Mouse (Mus musculus) brain, embryonic 14.5 days (tissue): ENCODE results near the gene Micu2.

Source experiments
- CTCF ChIP-seq: fragments of 200-500 bp; IDR thresholded peaks from 2 replicates; pipeline ENCODE4 v1.5.1; 2012; ENCODE audit warnings: inconsistent platforms, mild to moderate bottlenecking, moderate library complexity, borderline replicate concordance; ENCODE audit not compliant: insufficient read depth, insufficient read length; ENCODE audit errors: extremely low read depth
- POLR2A ChIP-seq: fragments of 200-500 bp; IDR thresholded peaks from 2 replicates; pipeline ENCODE4 v1.6.1; 2012; ENCODE audit warnings: mild to moderate bottlenecking, inconsistent platforms, borderline replicate concordance; ENCODE audit not compliant: poor library complexity, insufficient read depth, insufficient read length, severe bottlenecking; ENCODE audit errors: extremely low read depth

GRCm38 (mm10) chr14:57968873-57969272 is 30.2 kb downstream of the Micu2 start:
- no peak for TF ChIP-seq POLR2A
- no peak for TF ChIP-seq CTCF
